Mouse (Mus musculus): ENCODE measurements around the gene Abcc12.

DNA sequence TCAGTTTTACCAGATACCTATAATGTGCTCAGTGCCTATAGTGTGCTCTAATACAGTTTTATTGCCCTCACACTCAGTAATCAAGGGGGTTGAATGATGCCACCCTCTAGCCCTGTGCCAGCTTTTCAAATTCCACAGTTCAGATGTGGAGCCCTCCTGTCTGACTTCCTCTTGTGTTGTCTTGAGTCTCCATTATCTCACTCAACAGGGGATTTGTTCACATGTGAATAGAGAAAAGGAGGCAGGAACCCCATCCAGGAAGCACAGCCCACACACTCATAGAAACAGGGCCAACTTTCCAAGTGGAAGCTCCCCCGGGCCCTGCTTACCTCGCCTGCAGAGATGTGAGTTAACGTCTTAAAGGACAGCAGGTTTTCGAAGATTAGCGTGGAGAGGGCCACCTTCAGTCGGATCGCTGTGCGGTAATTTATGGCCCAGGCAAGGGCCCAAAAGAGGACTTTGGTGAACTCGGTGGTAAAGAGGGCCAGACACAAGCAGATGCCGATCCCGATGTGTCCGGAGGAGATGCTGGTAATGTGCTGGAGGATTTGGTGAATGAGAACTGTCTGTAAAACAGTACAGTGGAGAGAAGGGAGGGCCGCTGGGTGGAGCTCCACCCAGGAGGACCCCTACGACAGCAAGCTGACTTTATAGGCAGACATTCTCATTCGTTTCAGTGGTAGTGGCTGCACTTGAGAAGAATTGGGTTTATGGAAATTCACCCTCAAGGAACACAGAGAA is 20.4 kb downstream of the Abcc12 start:
- TF ChIP-seq POLR2A (IDR thresholded peaks at IDR 0.05; ENCODE audit: borderline replicate concordance, extremely low read depth, low read depth, low read length): no peak
- no peak for TF ChIP-seq CTCF (IDR thresholded peaks at IDR 0.05; ENCODE audit: insufficient read depth, low read length)

Measured in lung, adult 2 months (tissue).